Comparison of ENCODE assay signal across 8 mouse cellular contexts in the genomic region with DNA sequence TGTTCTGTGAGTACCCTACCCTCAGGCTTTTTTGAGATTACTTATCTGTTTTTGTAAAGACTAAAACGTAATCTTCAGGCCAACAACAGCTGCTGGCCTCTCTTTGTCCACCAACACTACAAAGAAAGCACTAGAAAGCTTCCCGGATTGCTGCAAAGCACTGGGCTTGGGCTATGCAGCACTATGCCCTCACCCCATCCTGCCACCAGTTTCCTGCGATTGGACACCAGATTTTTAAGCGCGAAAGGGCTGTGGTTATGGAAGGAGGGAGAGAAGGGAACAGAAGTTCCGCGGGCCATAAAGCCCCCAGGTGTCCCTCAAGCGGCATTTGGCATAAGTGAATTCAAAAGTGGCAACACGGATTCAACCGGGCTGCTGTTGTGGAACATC. TPM values are rescaled to one million over a fixed set of nuclear protein-coding genes. Genes with fewer than 3 reads are reported as not detected.
DNase-seq lines count a peak whose midpoint lies in the region; ATAC-seq and TF ChIP-seq lines count a peak whose summit lies in the region.

No protein-coding gene starts in this region.

- H3K9ac ChIP-seq in liver, embryonic 11.5 days (ENCODE audit: low read depth, low read length) = peak overlapping the region; percentile 97

- TF ChIP-seq CTCF in layer of hippocampus, adult 2 months (conservative IDR thresholded peaks at IDR 0.05) = no peak
- TF ChIP-seq CTCF in cortical plate, adult 2 months (IDR thresholded peaks at IDR 0.05; ENCODE audit: extremely low read depth, insufficient read depth, low read length) = no peak

- H3K36me3 ChIP-seq in liver, embryonic 11.5 days (ENCODE audit: control insufficient read depth, insufficient read depth, low read length) = peaks cover 12% of the 10 kb centered on the region

- peak overlapping the region; percentile 89 for H3K4me2 ChIP-seq in liver, embryonic 11.5 days

- no peak overlapping the region; the same call in 1 of the 2 replicates for H3K27ac ChIP-seq in layer of hippocampus, adult 2 months
- no peak overlapping the region for H3K27ac ChIP-seq in cortical plate, adult 2 months (ENCODE audit: insufficient read depth, low read length)
- H3K27ac ChIP-seq in liver, embryonic 11.5 days (ENCODE audit: low read depth, low read length) = peak overlapping the region; percentile 95

- no peaks in the 10 kb centered on the region for H3K27me3 ChIP-seq in liver, embryonic 11.5 days (replicated peaks; ENCODE audit: control insufficient read depth, insufficient read depth, low read length)

- ATAC-seq in liver, embryonic 11.5 days (replicated peaks; ENCODE audit: low FRiP score) = no peak

- DNase-seq in layer of hippocampus, adult 2 months (ENCODE audit: low spot score in 2 of 2) = no peak
- DNase-seq in layer of hippocampus, postnatal 36 days = no peak
- DNase-seq in MN1 (ENCODE audit: low spot score) = peak; percentile 42
- peak; percentile 9 for DNase-seq in heart, postnatal 4 days
- peak; percentile 51 for DNase-seq in liver, embryonic 11.5 days (ENCODE audit: low spot score)
- peak; percentile 68 for DNase-seq in retina, embryonic 14.5 days (ENCODE audit: low spot score)
- DNase-seq in left cerebral cortex, postnatal 14 days (ENCODE audit: low spot score in 2 of 2) = no peak

- no peaks in the 10 kb centered on the region for H3K9me3 ChIP-seq in liver, embryonic 11.5 days (ENCODE audit: control insufficient read depth, low read length)

- intact Hi-C loops in left cerebral cortex, postnatal 14 days (cut with DNase I) = no loop called here

- no peak for TF ChIP-seq POLR2A in cortical plate, adult 2 months (IDR thresholded peaks at IDR 0.05; ENCODE audit: extremely low read depth, insufficient read depth, low read length)

- whole genome bisulfite sequencing in liver, embryonic 11.5 days = 1% methylated on average over 10 of the region's 10 CpGs

- H3K4me1 ChIP-seq in cortical plate, adult 2 months (ENCODE audit: control insufficient read depth, insufficient read depth, low read length) = peaks cover 2% of the 10 kb centered on the region; the same call in 1 of the 2 replicates
- peaks cover 9% of the 10 kb centered on the region for H3K4me1 ChIP-seq in liver, embryonic 11.5 days (replicated peaks; ENCODE audit: control insufficient read depth, insufficient read depth, low read length)

- peak overlapping the region; percentile 67 for H3K4me3 ChIP-seq in layer of hippocampus, adult 2 months
- peak overlapping the region; percentile 89; the same call in 1 of the 2 replicates for H3K4me3 ChIP-seq in cortical plate, adult 2 months (ENCODE audit: insufficient read depth, low read length)
- H3K4me3 ChIP-seq in liver, embryonic 11.5 days (ENCODE audit: low read depth, low read length) = peak overlapping the region; percentile 92

RNA-seq across cellular contexts. Expression of a gene that starts 0.8 kb away (rescaled TPM):
- 1 to 10 TPM; 4.5 TPM for total RNA-seq in layer of hippocampus, adult 2 months (2021)
- total RNA-seq in layer of hippocampus, postnatal 36 days (2021) = 1 to 10 TPM; 4.3 to 4.9 TPM
- polyA plus RNA-seq in cortical plate, adult 2 months (2012; rRNA removed) = 3.3 and 3.4 TPM in 2 replicates
- total RNA-seq in heart, postnatal 4 days (2021) = 10 to 100 TPM; 10.2 to 10.4 TPM
- 8.3 and 8.9 TPM in 2 replicates for polyA plus RNA-seq in liver, embryonic 11.5 days (2014; fragmentation: Nextera tagmentation; extraction: Ambion mirVana)
- total RNA-seq in left cerebral cortex, postnatal 14 days (2021) = 1 to 10 TPM; 2.4 to 2.6 TPM

RNA-seq across cellular contexts. Expression of a gene that starts 44.4 kb away (rescaled TPM):
- total RNA-seq in layer of hippocampus, adult 2 months (2021) = 10 to 100 TPM; 37.1 to 37.4 TPM
- 10 to 100 TPM; 37.0 to 39.5 TPM for total RNA-seq in layer of hippocampus, postnatal 36 days (2021)
- polyA plus RNA-seq in cortical plate, adult 2 months (2012; rRNA removed) = 19.5 and 20.4 TPM in 2 replicates
- 1 to 10 TPM; 3.7 to 3.9 TPM for total RNA-seq in heart, postnatal 4 days (2021)
- 3.0 TPM in 2 replicates for polyA plus RNA-seq in liver, embryonic 11.5 days (2014; fragmentation: Nextera tagmentation; extraction: Ambion mirVana)
- 10 to 100 TPM; 35.3 to 39.1 TPM for total RNA-seq in left cerebral cortex, postnatal 14 days (2021)

RNA-seq across cellular contexts. Expression of a gene that starts 56.2 kb away (rescaled TPM):
- 1 to 10 TPM; 3.1 to 3.9 TPM for total RNA-seq in layer of hippocampus, adult 2 months (2021)
- 1 to 10 TPM; 2.8 to 3.2 TPM for total RNA-seq in layer of hippocampus, postnatal 36 days (2021)
- 3.3 and 3.5 TPM in 2 replicates for polyA plus RNA-seq in cortical plate, adult 2 months (2012; rRNA removed)
- total RNA-seq in heart, postnatal 4 days (2021) = 10 to 100 TPM; 20.5 to 21.6 TPM
- polyA plus RNA-seq in liver, embryonic 11.5 days (2014; fragmentation: Nextera tagmentation; extraction: Ambion mirVana) = 28.4 and 31.3 TPM in 2 replicates
- total RNA-seq in left cerebral cortex, postnatal 14 days (2021) = 1 to 10 TPM; 2.7 to 2.9 TPM

Comparison
In these comparisons a context has a peak if more than half of its experiments do, and no peak if none do; other contexts are left out.
1. DNase-seq: peak in MN1 (single experiment), heart, postnatal 4 days (single experiment), liver, embryonic 11.5 days (single experiment) and retina, embryonic 14.5 days (single experiment); none in layer of hippocampus, adult 2 months (0 of 2), layer of hippocampus, postnatal 36 days (0 of 2) and left cerebral cortex, postnatal 14 days (0 of 2).
2. RNA of a gene that starts 44.4 kb away (total RNA-seq): 37.0 to 39.5 TPM in layer of hippocampus, postnatal 36 days, 35.3 to 39.1 TPM in left cerebral cortex, postnatal 14 days and 37.1 to 37.4 TPM in layer of hippocampus, adult 2 months; 3.7 to 3.9 TPM in heart, postnatal 4 days; every median in the first group is over 4 times any median in the second.
3. RNA of a gene that starts 56.2 kb away (total RNA-seq): 20.5 to 21.6 TPM in heart, postnatal 4 days; 3.1 to 3.9 TPM in layer of hippocampus, adult 2 months, 2.8 to 3.2 TPM in layer of hippocampus, postnatal 36 days and 2.7 to 2.9 TPM in left cerebral cortex, postnatal 14 days; every median in the first group is over 4 times any median in the second.
4. Peak in every context shown above with its lines, with median percentiles within 50 percentile points of each other: H3K4me3 ChIP-seq.